16 mouse cellular contexts compared by ENCODE assay signal in the genomic region with DNA sequence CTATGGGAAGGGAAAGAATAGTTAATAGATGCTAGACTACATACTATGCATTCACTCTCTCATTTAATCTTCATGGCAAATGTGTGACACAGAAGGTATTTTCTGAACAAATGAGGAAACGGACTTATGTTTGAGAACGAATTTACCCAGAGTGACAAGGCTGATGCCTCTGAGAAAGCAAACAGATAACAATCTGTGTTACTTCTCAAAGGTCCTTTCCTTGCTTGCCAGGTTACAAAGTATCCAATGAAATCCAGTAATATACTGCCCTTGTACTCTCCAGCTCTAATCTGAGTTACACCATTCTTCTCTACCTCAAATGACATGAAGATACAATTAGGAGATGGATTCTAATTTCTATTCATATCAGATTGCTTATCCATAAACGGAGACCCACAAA.
"Had no signal": no experiment of that assay in that cellular context is flagged by ENCODE, and none has a peak within 500 bp of the region (broad histone marks: within the 10 kb centered on the region; RNA-seq: fewer than 3 reads in every experiment).

No protein-coding gene starts in this region.

- H3K36me3 ChIP-seq: neural tube, embryonic 13.5 days; neural tube, embryonic 15.5 days; stomach, embryonic 15.5 days had no signal

- H3K9ac ChIP-seq: neural tube, embryonic 13.5 days; neural tube, embryonic 15.5 days; stomach, embryonic 15.5 days had no signal

- H3K4me1 ChIP-seq: neural tube, embryonic 13.5 days; neural tube, embryonic 15.5 days; stomach, embryonic 15.5 days had no signal

- H3K27ac ChIP-seq: neural tube, embryonic 13.5 days; neural tube, embryonic 15.5 days; stomach, embryonic 15.5 days; stomach, postnatal 0 days had no signal

- H3K4me2 ChIP-seq: neural tube, embryonic 13.5 days; neural tube, embryonic 15.5 days; stomach, embryonic 15.5 days had no signal

- H3K27me3 ChIP-seq: neural tube, embryonic 13.5 days; neural tube, embryonic 15.5 days; stomach, embryonic 15.5 days had no signal

- H3K9me3 ChIP-seq: neural tube, embryonic 13.5 days; neural tube, embryonic 15.5 days; stomach, embryonic 15.5 days had no signal

- DNase-seq: retina, postnatal 1 day; right cerebral cortex, adult 18-20 months; right cerebral cortex, postnatal 14 days; right cerebral cortex, postnatal 25 days; right cerebral cortex, postnatal 4 days; spleen, adult 18-20 months; thymus, adult 18-20 months; thymus, adult 2 months; thymus, postnatal 14 days; thymus, postnatal 25 days; thymus, postnatal 36 days; thymus, postnatal 4 days had no signal

- H3K4me3 ChIP-seq: neural tube, embryonic 13.5 days; neural tube, embryonic 15.5 days; stomach, embryonic 15.5 days had no signal
